Mouse (Mus musculus) limb, embryonic 14.5 days (tissue): ENCODE results near the gene Camta1. TPM values are rescaled to one million over a fixed set of nuclear protein-coding genes. Genes with fewer than 3 reads are reported as not detected.

ENCODE experiments used
- ATAC-seq: fragments of 200-750 bp; cut with Nextera tagmentation; 2 replicates; pipeline ENCODE4 v1.8.0; 2017; ENCODE audit warnings: low read depth, moderate number of reproducible peaks, moderate TSS enrichment; ENCODE audit not compliant: low FRiP score
- DNase-seq: peaks from one replicate; pipeline ENCODE4 v3.0.0-alpha.2; 2015; ENCODE audit warnings: low spot score
- H3K27ac ChIP-seq: fragments of 300-500 bp; sonication (generic); replicated peaks from 2 replicates; pipeline ENCODE4 v1.5.1; 2014; ENCODE audit warnings: low read depth, mild to moderate bottlenecking, low read length, moderate library complexity, mixed read lengths
- H3K27me3 ChIP-seq: fragments of 300-500 bp; sonication (generic); 2 replicates; pipeline ENCODE4 v1.6.1; 2014; ENCODE audit warnings: low read length, mixed read lengths; ENCODE audit not compliant: control insufficient read depth, insufficient read depth
- H3K36me3 ChIP-seq: fragments of 300-500 bp; sonication (generic); 2 replicates; pipeline ENCODE4 v1.6.1; 2014; ENCODE audit warnings: mild to moderate bottlenecking, low read length, moderate library complexity, mixed read lengths; ENCODE audit not compliant: control insufficient read depth, insufficient read depth
- H3K4me1 ChIP-seq: fragments of 300-500 bp; sonication (generic); 2 replicates; pipeline ENCODE4 v1.6.1; 2014; ENCODE audit warnings: antibody characterized with exemption, low read length, mixed read lengths; ENCODE audit not compliant: control insufficient read depth, insufficient read depth
- H3K4me2 ChIP-seq: fragments of 300-500 bp; sonication (generic); replicated peaks from 2 replicates; pipeline ENCODE4 v1.6.1; 2014; ENCODE audit warnings: low read depth, mild to moderate bottlenecking, low read length, moderate library complexity; ENCODE audit not compliant: severe bottlenecking
- H3K4me3 ChIP-seq: fragments of 300-500 bp; sonication (generic); replicated peaks from 2 replicates; pipeline ENCODE4 v1.5.1; 2014; ENCODE audit warnings: low read length
- H3K9ac ChIP-seq: fragments of 300-500 bp; sonication (generic); 2 replicates; pipeline ENCODE4 v1.6.1; 2014; ENCODE audit warnings: mild to moderate bottlenecking, low read depth, low read length, moderate library complexity; ENCODE audit not compliant: severe bottlenecking
- H3K9me3 ChIP-seq: fragments of 300-500 bp; sonication (generic); 2 replicates; pipeline ENCODE4 v1.6.1; 2016; ENCODE audit warnings: low read length; ENCODE audit not compliant: control insufficient read depth
- POLR2A ChIP-seq: fragments of 200-500 bp; IDR thresholded peaks from 2 replicates; pipeline ENCODE4 v1.8.0; 2012; ENCODE audit warnings: inconsistent platforms, mild to moderate bottlenecking, moderate library complexity, borderline replicate concordance; ENCODE audit not compliant: insufficient read depth, insufficient read length; ENCODE audit errors: extremely low read depth
- WGBS: fragments of 180-500 bp; shearing (Covaris S2); extraction: QIAGEN DNeasy Blood & Tissue Kit; methylation state at CpG from one replicate; pipeline ENCODE4 v1.1.7; 2014; 5-methylcytosine and 5-hydroxymethylcytosine counted together
- polyA plus RNA-seq, 2 experiments: library from polyadenylated mRNA; depleted of rRNA in 1 of 2; stranded (reverse) in 1 of 2; unstranded in 1 of 2; fragments of >200 nt; fragmentation: Nextera tagmentation in 1 of 2; extraction: Ambion mirVana in 1 of 2; gene quantifications; 2 replicates each; pipeline versions ENCODE4 v1.2.1 to v1.2.3; 2012 to 2014

Camta1 gene
- polyA plus RNA-seq, 2 experiments: 28.6 to 78.8 TPM

- Histone ChIP-seq H3K4me2 (no peak overlapping the region), H3K27ac (no peak overlapping the region), H3K36me3 (no peaks in the 10 kb centered on the region), H3K4me3 (no peak overlapping the region), H3K4me1 (peaks cover 8% of the 10 kb centered on the region; the same call in 1 of the 2 replicates), H3K27me3 (no peaks in the 10 kb centered on the region; the same call in 1 of the 2 replicates), H3K9ac (no peak overlapping the region), H3K9me3 (no peaks in the 10 kb centered on the region)
- no peak for DNase-seq
- ATAC-seq: no peak
- 81% methylated on average over 2 of the region's 2 CpGs for WGBS
- no peak for TF ChIP-seq POLR2A
Measured at GRCm38 (mm10) chr4:151352791-151353190, 508.9 kb downstream of the Camta1 start.

- Histone ChIP-seq H3K27me3 (no peaks in the 10 kb centered on the region; the same call in 1 of the 2 replicates), H3K27ac (no peak overlapping the region), H3K36me3 (no peaks in the 10 kb centered on the region), H3K4me3 (no peak overlapping the region), H3K9me3 (no peaks in the 10 kb centered on the region), H3K4me2 (no peak overlapping the region), H3K4me1 (peaks cover 8% of the 10 kb centered on the region; the same call in 1 of the 2 replicates), H3K9ac (no peak overlapping the region)
- DNase-seq (no peak), ATAC-seq (no peak)
- 41% methylated on average over 4 of the region's 4 CpGs for WGBS
- no peak for TF ChIP-seq POLR2A
Measured at GRCm38 (mm10) chr4:151352249-151352648, 509.4 kb downstream of the Camta1 start.

GRCm38 (mm10) chr4:151351757-151352156 lies 509.9 kb downstream of the Camta1 start:
- no peaks in the 10 kb centered on the region; the same call in 1 of the 2 replicates for H3K27me3 ChIP-seq
- TF ChIP-seq POLR2A: no peak

DNA sequence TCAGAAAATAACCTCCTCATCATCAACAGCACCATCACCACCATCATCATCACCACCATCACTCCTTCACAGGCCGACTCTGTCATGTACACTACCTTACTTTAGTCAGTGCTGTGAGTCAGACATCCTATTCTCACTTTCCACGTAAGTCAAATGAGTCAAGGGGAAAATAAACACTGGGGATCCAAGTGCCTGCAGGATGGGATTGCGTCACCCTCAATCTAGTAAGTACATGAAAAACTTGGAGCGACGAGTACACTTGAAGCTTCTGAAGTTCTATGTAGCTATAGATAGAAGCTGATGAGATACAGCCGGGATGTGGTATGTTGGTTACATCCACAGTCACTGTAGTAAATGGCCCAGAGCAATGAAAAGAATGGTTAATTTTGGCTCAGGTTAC lies 514.1 kb downstream of the Camta1 start:
- peaks cover 6% of the 10 kb centered on the region for H3K4me1 ChIP-seq
- no peaks in the 10 kb centered on the region for H3K27me3 ChIP-seq
- DNase-seq: no peak
- TF ChIP-seq POLR2A: no peak
- no peak overlapping the region for H3K4me2 ChIP-seq
- H3K9me3 ChIP-seq: no peaks in the 10 kb centered on the region
- no peak overlapping the region for H3K27ac ChIP-seq
- no peak overlapping the region for H3K9ac ChIP-seq
- no peak overlapping the region for H3K4me3 ChIP-seq
- no peak for ATAC-seq
- WGBS: 93% methylated on average over 6 of the region's 6 CpGs
- H3K36me3 ChIP-seq: no peaks in the 10 kb centered on the region

More at GRCm38 (mm10) chr4:151351757-151352156, 509.9 kb downstream of the Camta1 start:
- no peak for DNase-seq
- Histone ChIP-seq H3K4me2 (no peak overlapping the region), H3K4me3 (no peak overlapping the region), H3K36me3 (no peaks in the 10 kb centered on the region), H3K9ac (no peak overlapping the region), H3K4me1 (peaks cover 11% of the 10 kb centered on the region; the same call in 1 of the 2 replicates), H3K9me3 (no peaks in the 10 kb centered on the region), H3K27ac (no peak overlapping the region)
- ATAC-seq: no peak
- WGBS: 61% methylated on average over 12 of the region's 12 CpGs

- H3K4me2 ChIP-seq: no peak overlapping the region
- peaks cover 6% of the 10 kb centered on the region for H3K4me1 ChIP-seq
- no peak for TF ChIP-seq POLR2A
- DNase-seq (no peak), ATAC-seq (no peak)
- no peaks in the 10 kb centered on the region for H3K9me3 ChIP-seq
- H3K27me3 ChIP-seq: no peaks in the 10 kb centered on the region
- no peaks in the 10 kb centered on the region for H3K36me3 ChIP-seq
- no peak overlapping the region for H3K27ac ChIP-seq
- 67% methylated on average over 12 of the region's 12 CpGs for WGBS
- no peak overlapping the region for H3K9ac ChIP-seq
- H3K4me3 ChIP-seq: no peak overlapping the region
Measured at GRCm38 (mm10) chr4:151346673-151347072, 515.0 kb downstream of the Camta1 start.

DNA sequence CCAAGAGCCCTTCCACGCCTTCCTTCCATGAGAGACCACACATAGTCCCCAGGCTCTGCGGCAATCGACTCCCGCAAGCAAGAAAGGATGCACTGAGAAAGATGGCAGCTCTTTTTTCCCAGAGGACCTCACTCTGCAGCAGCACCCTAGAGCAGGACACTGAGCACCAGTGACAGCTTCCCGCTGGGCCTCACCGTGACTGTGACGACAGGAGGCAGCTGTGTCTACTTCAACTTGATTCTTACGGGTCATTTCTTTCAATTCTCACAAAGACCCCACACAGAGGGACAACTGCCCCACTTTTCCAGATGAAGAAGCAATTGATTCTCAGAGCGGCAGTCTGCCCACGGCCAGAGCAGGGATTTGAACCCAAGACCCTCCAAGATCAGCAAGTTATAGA lies 516.9 kb downstream of the Camta1 start:
- no peak for TF ChIP-seq POLR2A

More for the DNA sequence above, 516.9 kb downstream of the Camta1 start:
- WGBS: 85% methylated on average over 10 of the region's 10 CpGs
- H3K4me2 ChIP-seq: no peak overlapping the region
- no peak overlapping the region for H3K4me3 ChIP-seq
- peaks cover 4% of the 10 kb centered on the region; the same call in 1 of the 2 replicates for H3K4me1 ChIP-seq
- H3K27me3 ChIP-seq: no peaks in the 10 kb centered on the region
- DNase-seq (no peak), ATAC-seq (no peak)
- H3K9ac ChIP-seq: no peak overlapping the region
- H3K9me3 ChIP-seq: no peaks in the 10 kb centered on the region
- no peaks in the 10 kb centered on the region for H3K36me3 ChIP-seq
- H3K27ac ChIP-seq: no peak overlapping the region
